Mouse (Mus musculus) C2C12 (cell line): ENCODE data around the gene 4933425L06Rik.

Experiments
- CTCF ChIP-seq: IDR thresholded peaks from one replicate; pipeline ENCODE4 v1.5.1; 2011; ENCODE audit not compliant: control insufficient read depth, insufficient read depth, insufficient read length
- MYOD1 ChIP-seq: IDR thresholded peaks from one replicate; pipeline ENCODE4 v1.6.1; 2011; ENCODE audit warnings: low read depth; ENCODE audit not compliant: control insufficient read depth, insufficient read length

GRCm38 (mm10) chr13:105048662-105049061, 33.3 kb upstream of the 4933425L06Rik start:
- TF ChIP-seq CTCF = no peak
- TF ChIP-seq MYOD1 = no peak
